Comparison of ENCODE assay signal across 22 mouse cellular contexts in the genomic region with DNA sequence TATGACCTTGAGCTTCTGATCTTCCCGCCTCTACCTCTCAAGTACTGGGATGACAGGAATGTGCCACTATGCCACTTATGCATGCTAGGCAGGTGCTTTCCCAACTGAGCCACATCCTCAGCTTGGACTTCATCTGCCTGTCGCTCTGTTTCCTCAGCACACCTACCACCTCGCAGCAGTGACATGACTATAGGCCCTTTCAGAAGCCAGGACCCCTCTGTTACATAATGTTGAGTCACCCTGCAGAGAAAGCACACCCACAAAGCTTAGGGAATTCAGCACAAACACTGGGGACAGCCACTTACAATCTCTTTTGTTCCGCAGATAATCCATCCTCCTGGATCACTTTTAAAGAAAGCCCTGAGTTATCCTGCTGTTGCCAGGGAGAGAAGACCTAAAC. TPM values are rescaled to one million over a fixed set of nuclear protein-coding genes. Genes with fewer than 3 reads are reported as not detected.
DNase-seq lines count a peak whose midpoint lies in the region; ATAC-seq and TF ChIP-seq lines count a peak whose summit lies in the region.
"Had no signal": no experiment of that assay in that cellular context is flagged by ENCODE, and none has a peak within 500 bp of the region (broad histone marks: within the 10 kb centered on the region; RNA-seq: fewer than 3 reads in every experiment).

No protein-coding gene starts in this region.

- no peak for DNase-seq in layer of hippocampus, adult 2 months (ENCODE audit: low spot score in 2 of 2)
- no peak for DNase-seq in layer of hippocampus, postnatal 36 days
- no peak for DNase-seq in midbrain, postnatal 0 days (ENCODE audit: low spot score)
- no peak for DNase-seq in midbrain, embryonic 11.5 days (ENCODE audit: low spot score, missing footprints)
- peak; percentile 79 for DNase-seq in brain, adult 2 months (ENCODE audit: low read depth, low spot score)
- DNase-seq in telencephalon, adult 2 months (ENCODE audit: low read depth, low spot score): peak; percentile 56
- DNase-seq: adrenal gland, postnatal 10 days; cerebellum, adult 18-20 months; cerebellum, adult 9-11 months; embryo, embryonic 11 days; gastrocnemius, adult 2 months; gastrocnemius, postnatal 36 days; heart, adult 11 months; heart, postnatal 36 days had no signal

- H3K9me3 ChIP-seq in midbrain, postnatal 0 days (ENCODE audit: low read length): no peaks in the 10 kb centered on the region
- no peaks in the 10 kb centered on the region for H3K9me3 ChIP-seq in midbrain, embryonic 11.5 days (ENCODE audit: control insufficient read depth, low read length)
- H3K9me3 ChIP-seq in intestine, embryonic 15.5 days: no peaks in the 10 kb centered on the region
- H3K9me3 ChIP-seq: embryonic facial prominence, embryonic 15.5 days; hindbrain, embryonic 12.5 days had no signal

- no peak overlapping the region for H3K9ac ChIP-seq in midbrain, postnatal 0 days (replicated peaks; ENCODE audit: low read length, poor library complexity, severe bottlenecking)
- no peak overlapping the region for H3K9ac ChIP-seq in midbrain, embryonic 11.5 days (ENCODE audit: low read length)
- no peak overlapping the region for H3K9ac ChIP-seq in intestine, embryonic 15.5 days
- H3K9ac ChIP-seq: embryonic facial prominence, embryonic 15.5 days; heart, embryonic 13.5 days; hindbrain, embryonic 12.5 days had no signal

- no peak for ATAC-seq in midbrain, postnatal 0 days (ENCODE audit: low FRiP score)
- no peak for ATAC-seq in midbrain, embryonic 11.5 days (ENCODE audit: low FRiP score)
- no peak for ATAC-seq in intestine, embryonic 15.5 days
- ATAC-seq: forebrain, embryonic 14.5 days; hindbrain, embryonic 16.5 days had no signal

- H3K27me3 ChIP-seq in midbrain, postnatal 0 days (ENCODE audit: insufficient read depth, low read length): no peaks in the 10 kb centered on the region
- no peaks in the 10 kb centered on the region for H3K27me3 ChIP-seq in midbrain, embryonic 11.5 days (ENCODE audit: control insufficient read depth, insufficient read depth, low read length)
- H3K27me3 ChIP-seq in intestine, embryonic 15.5 days (replicated peaks): no peaks in the 10 kb centered on the region
- H3K27me3 ChIP-seq: embryonic facial prominence, embryonic 15.5 days; heart, embryonic 13.5 days; hindbrain, embryonic 12.5 days had no signal

- no peaks in the 10 kb centered on the region for H3K4me1 ChIP-seq in midbrain, postnatal 0 days (ENCODE audit: insufficient read depth, low read length)
- 0 out of 2 replicates have a peak, but pooled peaks cover 5% of the 10 kb centered on the region for H3K4me1 ChIP-seq in midbrain, embryonic 11.5 days (ENCODE audit: control insufficient read depth, insufficient read depth, low read length)
- no peaks in the 10 kb centered on the region for H3K4me1 ChIP-seq in intestine, embryonic 15.5 days (replicated peaks)
- H3K4me1 ChIP-seq: heart, embryonic 13.5 days; hindbrain, embryonic 12.5 days had no signal

- H3K4me2 ChIP-seq in midbrain, postnatal 0 days (ENCODE audit: low read depth, low read length, poor library complexity, severe bottlenecking): no peak overlapping the region
- no peak overlapping the region for H3K4me2 ChIP-seq in midbrain, embryonic 11.5 days
- no peak overlapping the region for H3K4me2 ChIP-seq in intestine, embryonic 15.5 days (replicated peaks)
- H3K4me2 ChIP-seq: embryonic facial prominence, embryonic 15.5 days; heart, embryonic 13.5 days; hindbrain, embryonic 12.5 days had no signal

- TF ChIP-seq CTCF in layer of hippocampus, adult 2 months (conservative IDR thresholded peaks at IDR 0.05): no peak
- TF ChIP-seq CTCF in midbrain, postnatal 0 days (IDR thresholded peaks at IDR 0.05): no peak

- 15% methylated on average over 4 of the region's 4 CpGs for WGBS in midbrain, postnatal 0 days
- 29% methylated on average over 4 of the region's 4 CpGs for WGBS in midbrain, embryonic 11.5 days
- 69% methylated on average over 4 of the region's 4 CpGs for WGBS in intestine, embryonic 15.5 days

- no peak overlapping the region for H3K4me3 ChIP-seq in layer of hippocampus, adult 2 months
- H3K4me3 ChIP-seq in midbrain, postnatal 0 days (ENCODE audit: low read depth, low read length): no peak overlapping the region
- H3K4me3 ChIP-seq in midbrain, embryonic 11.5 days (ENCODE audit: low read depth, low read length): no peak overlapping the region
- no peak overlapping the region for H3K4me3 ChIP-seq in intestine, embryonic 15.5 days (replicated peaks)
- H3K4me3 ChIP-seq: embryonic facial prominence, embryonic 15.5 days; erythroblast, embryonic 14.5 days; forebrain, embryonic 10.5 days; gastrocnemius, adult 2 months; heart, embryonic 13.5 days; hindbrain, embryonic 12.5 days had no signal

- H3K27ac ChIP-seq in layer of hippocampus, adult 2 months: peak overlapping the region; percentile 69
- H3K27ac ChIP-seq in midbrain, postnatal 0 days (ENCODE audit: low read depth, low read length): peak overlapping the region; percentile 38; the same call in 1 of the 2 replicates
- no peak overlapping the region for H3K27ac ChIP-seq in midbrain, embryonic 11.5 days (ENCODE audit: low read depth, low read length)
- H3K27ac ChIP-seq in intestine, embryonic 15.5 days: no peak overlapping the region
- H3K27ac ChIP-seq: embryonic facial prominence, embryonic 15.5 days; forebrain, embryonic 10.5 days; gastrocnemius, adult 2 months; heart, embryonic 13.5 days; hindbrain, embryonic 12.5 days had no signal

- peaks cover 73% of the 10 kb centered on the region for H3K36me3 ChIP-seq in midbrain, postnatal 0 days (ENCODE audit: insufficient read depth, low read length)
- H3K36me3 ChIP-seq in midbrain, embryonic 11.5 days (ENCODE audit: control insufficient read depth, insufficient read depth, low read length): peaks cover 8% of the 10 kb centered on the region; the same call in 1 of the 2 replicates
- peaks cover 34% of the 10 kb centered on the region for H3K36me3 ChIP-seq in intestine, embryonic 15.5 days

RNA-seq across cellular contexts. Expression of gene Slc4a11, which starts 42.8 kb away (rescaled TPM):
- under 1 TPM; 0.61 to 0.66 TPM for total RNA-seq in layer of hippocampus, adult 2 months (2021)
- total RNA-seq in layer of hippocampus, postnatal 36 days (2021): under 1 TPM; 0.56 to 0.85 TPM
- 0.16 and 0.33 TPM in 2 replicates for total RNA-seq in midbrain, postnatal 0 days (2014; rRNA removed)
- 0.42 and 0.56 TPM in 2 replicates for polyA plus RNA-seq in midbrain, postnatal 0 days (2015; fragmentation: Nextera tagmentation; extraction: Ambion mirVana)
- 0.40 and 0.42 TPM in 2 replicates for polyA plus RNA-seq in midbrain, embryonic 11.5 days (2014; fragmentation: Nextera tagmentation; extraction: Ambion mirVana)
- 0.13 and 0.21 TPM in 2 replicates for polyA plus RNA-seq in intestine, embryonic 15.5 days (2015; fragmentation: Nextera tagmentation; extraction: Ambion mirVana)
- polyA plus RNA-seq: erythroblast, embryonic 14.5 days had no signal

Comparison
In these comparisons a context has a peak if more than half of its experiments do, and no peak if none do; other contexts are left out.
1. H3K27ac ChIP-seq: peak in layer of hippocampus, adult 2 months (single experiment) and midbrain, postnatal 0 days (single experiment); none in midbrain, embryonic 11.5 days (single experiment) and intestine, embryonic 15.5 days (single experiment).
2. DNase-seq: peak in brain, adult 2 months (single experiment) and telencephalon, adult 2 months (single experiment); none in layer of hippocampus, adult 2 months (0 of 2), layer of hippocampus, postnatal 36 days (0 of 2), midbrain, postnatal 0 days (single experiment) and midbrain, embryonic 11.5 days (single experiment).